Mouse (Mus musculus) limb, embryonic 11.5 days (tissue): ENCODE measurements at regions not wholly inside any gene's neighbourhood (a gene's known extent, or its start where the extent isn't known, plus 50 kb on each side); places are given as distances from the start of the nearest gene placed in this dataset.
"Not testable (repeated sequence)": the region's sequence is repeated elsewhere in the genome, so short reads cannot be mapped to it uniquely, and the experiment has no call there.

Experiments used
- ATAC-seq: fragments of 200-750 bp; cut with Nextera tagmentation; 2 replicates; pipeline ENCODE4 v1.8.0; 2017; ENCODE audit warnings: low read depth; ENCODE audit not compliant: insufficient number of reproducible peaks, low FRiP score, low TSS enrichment
- DNase-seq: peaks from one replicate; pipeline ENCODE4 v3.0.0-alpha.2; 2015; ENCODE audit warnings: low spot score
- H3K27ac ChIP-seq: fragments of 300-500 bp; sonication (generic); replicated peaks from 2 replicates; pipeline ENCODE4 v1.5.1; 2014; ENCODE audit warnings: low read depth, mild to moderate bottlenecking, low read length
- H3K27me3 ChIP-seq: fragments of 300-500 bp; sonication (generic); 2 replicates; pipeline ENCODE4 v1.6.1; 2014; ENCODE audit warnings: mild to moderate bottlenecking, low read length, mixed read lengths; ENCODE audit not compliant: control insufficient read depth, insufficient read depth
- H3K36me3 ChIP-seq: fragments of 300-500 bp; sonication (generic); 2 replicates; pipeline ENCODE4 v1.6.1; 2014; ENCODE audit warnings: mild to moderate bottlenecking, low read length, moderate library complexity, mixed read lengths; ENCODE audit not compliant: control insufficient read depth, insufficient read depth
- H3K4me1 ChIP-seq: fragments of 300-500 bp; sonication (generic); 2 replicates; pipeline ENCODE4 v1.6.1; 2014; ENCODE audit warnings: low read length, mixed read lengths; ENCODE audit not compliant: control insufficient read depth, insufficient read depth
- H3K4me2 ChIP-seq: fragments of 300-500 bp; sonication (generic); 2 replicates; pipeline ENCODE4 v1.6.1; 2014; ENCODE audit warnings: low read depth, mild to moderate bottlenecking, moderate library complexity; ENCODE audit not compliant: severe bottlenecking
- H3K4me3 ChIP-seq: fragments of 300-500 bp; sonication (generic); 2 replicates; pipeline ENCODE4 v1.5.1; 2014; ENCODE audit warnings: low read depth, low read length
- H3K9ac ChIP-seq: fragments of 300-500 bp; sonication (generic); 2 replicates; pipeline ENCODE4 v1.6.1; 2014; ENCODE audit warnings: mild to moderate bottlenecking, low read length
- H3K9me3 ChIP-seq: fragments of 300-500 bp; sonication (generic); 2 replicates; pipeline ENCODE4 v1.6.1; 2016; ENCODE audit warnings: low read length; ENCODE audit not compliant: control insufficient read depth
- WGBS: fragments of 180-500 bp; shearing (Covaris S2); extraction: QIAGEN DNeasy Blood & Tissue Kit; methylation state at CpG from one replicate; pipeline ENCODE4 v1.1.7; 2014; 5-methylcytosine and 5-hydroxymethylcytosine counted together

DNA sequence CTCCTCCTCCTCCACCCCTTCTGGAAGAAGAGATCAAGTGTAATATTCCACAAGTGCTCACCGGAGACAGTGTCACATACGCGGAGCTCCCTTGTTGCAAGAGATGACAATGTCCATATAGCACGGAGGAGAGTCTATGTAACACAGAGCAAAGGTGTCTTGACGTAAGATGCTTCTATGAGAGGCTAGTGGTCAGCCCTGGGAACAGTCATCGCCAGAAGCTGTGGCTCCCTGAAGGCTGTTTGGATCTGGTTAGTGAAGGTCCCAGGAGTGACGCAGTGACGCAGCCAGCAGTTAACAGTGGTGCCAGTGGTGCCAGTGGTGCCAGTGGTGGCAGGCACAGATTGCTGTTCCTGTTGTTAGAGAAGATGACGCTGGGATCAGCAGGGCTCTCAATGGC lies 66.9 kb downstream of the Twistnb start:
- Histone ChIP-seq H3K4me2 (no peak overlapping the region), H3K4me3 (no peak overlapping the region), H3K27ac (no peak overlapping the region), H3K9ac (no peak overlapping the region), H3K27me3 (no peaks in the 10 kb centered on the region), H3K9me3 (no peaks in the 10 kb centered on the region), H3K4me1 (no peaks in the 10 kb centered on the region), H3K36me3 (no peaks in the 10 kb centered on the region)
- WGBS = 89% methylated on average over 9 of the region's 9 CpGs
- no peak for ATAC-seq
- no peak for DNase-seq

DNA sequence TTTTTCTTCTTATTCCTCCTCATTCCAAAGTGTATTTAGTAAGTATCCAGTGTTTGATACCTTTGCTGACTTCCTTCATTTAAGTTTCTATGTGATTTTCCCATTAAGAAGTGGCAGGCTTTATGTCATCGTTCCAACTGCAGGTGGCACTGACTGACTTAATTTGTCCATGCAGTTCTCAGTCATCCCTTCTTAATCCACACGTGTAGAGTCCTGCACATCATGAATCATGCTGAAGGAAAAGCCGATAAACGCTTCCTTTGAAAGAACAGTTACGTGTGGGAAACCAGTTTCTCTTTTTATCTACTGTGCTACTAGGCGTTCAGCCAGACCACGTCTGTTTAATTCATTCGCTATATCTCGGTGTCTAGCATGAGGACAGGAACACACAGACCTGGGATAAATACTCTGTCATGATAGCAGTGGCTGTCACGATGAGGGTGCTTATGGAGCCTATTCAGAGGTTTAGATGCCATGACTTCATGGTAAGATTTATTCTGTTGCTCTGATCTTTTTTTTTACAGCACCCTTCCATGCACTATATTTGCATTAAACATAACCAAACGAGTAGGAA lies 68.0 kb downstream of the Twistnb start:
- no peaks in the 10 kb centered on the region for H3K9me3 ChIP-seq

DNA sequence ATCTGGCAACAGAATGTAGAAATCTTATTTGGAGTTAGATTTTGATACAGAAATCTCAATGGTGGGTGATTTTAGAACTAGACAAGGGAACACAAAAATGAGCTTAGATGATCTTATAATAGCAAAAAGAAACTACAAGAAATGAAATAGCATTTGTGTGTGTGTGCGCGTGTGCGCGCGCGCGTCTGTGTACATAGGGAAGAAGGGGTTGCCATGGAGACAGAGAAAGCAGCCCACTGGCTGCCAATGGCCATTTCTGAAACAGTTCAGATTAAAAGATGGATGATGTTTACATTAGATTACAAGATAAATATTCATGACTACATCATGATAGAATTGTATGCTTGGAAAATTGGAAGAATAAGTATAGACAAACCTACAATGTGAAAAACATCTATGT lies 112.1 kb downstream of the Twistnb start:
- no peaks in the 10 kb centered on the region for H3K9me3 ChIP-seq
- no peaks in the 10 kb centered on the region for H3K27me3 ChIP-seq
- no peak overlapping the region for H3K4me2 ChIP-seq
- no peak overlapping the region for H3K27ac ChIP-seq
- no peak overlapping the region for H3K9ac ChIP-seq
- WGBS = over 99% methylated on average over 7 of the region's 7 CpGs
- H3K36me3 ChIP-seq = no peaks in the 10 kb centered on the region
- ATAC-seq = no peak
- H3K4me1 ChIP-seq = no peaks in the 10 kb centered on the region
- DNase-seq = no peak
- H3K4me3 ChIP-seq = no peak overlapping the region

More for the DNA sequence above, 68.0 kb downstream of the Twistnb start:
- DNase-seq (no peak), ATAC-seq (no peak)
- H3K4me3 ChIP-seq = no peak overlapping the region
- WGBS = 47% methylated on average over 11 of the region's 11 CpGs
- H3K36me3 ChIP-seq = no peaks in the 10 kb centered on the region
- H3K27ac ChIP-seq = no peak overlapping the region
- H3K9ac ChIP-seq = no peak overlapping the region
- H3K27me3 ChIP-seq = no peaks in the 10 kb centered on the region
- H3K4me1 ChIP-seq = no peaks in the 10 kb centered on the region
- no peak overlapping the region for H3K4me2 ChIP-seq

DNA sequence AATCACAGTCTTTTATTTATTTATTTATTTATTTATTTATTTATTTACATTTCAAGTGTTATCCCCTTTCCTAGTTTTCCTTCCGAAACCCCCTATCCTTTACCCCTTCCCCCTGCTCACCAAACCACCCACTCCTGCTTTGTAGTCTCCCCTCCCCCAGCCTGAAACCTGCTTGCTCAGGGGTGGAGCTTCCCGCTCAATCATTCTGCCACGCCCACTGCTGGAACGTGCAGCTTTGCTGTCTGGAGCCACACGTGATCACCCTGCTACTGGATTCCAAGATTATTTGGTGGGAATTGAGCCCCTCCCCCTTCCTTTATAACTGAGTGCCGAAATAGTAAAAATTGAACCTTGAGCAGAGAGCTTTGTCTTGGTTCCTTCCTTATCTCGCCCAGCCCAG lies 122.2 kb downstream of the Twistnb start:
- 51% methylated on average over 7 of the region's 7 CpGs for WGBS
- H3K36me3 ChIP-seq, H3K4me3 ChIP-seq, ATAC-seq, DNase-seq, H3K27ac ChIP-seq, H3K9me3 ChIP-seq, H3K4me2 ChIP-seq, H3K4me1 ChIP-seq, H3K27me3 ChIP-seq, H3K9ac ChIP-seq: not testable (repeated sequence)

DNA sequence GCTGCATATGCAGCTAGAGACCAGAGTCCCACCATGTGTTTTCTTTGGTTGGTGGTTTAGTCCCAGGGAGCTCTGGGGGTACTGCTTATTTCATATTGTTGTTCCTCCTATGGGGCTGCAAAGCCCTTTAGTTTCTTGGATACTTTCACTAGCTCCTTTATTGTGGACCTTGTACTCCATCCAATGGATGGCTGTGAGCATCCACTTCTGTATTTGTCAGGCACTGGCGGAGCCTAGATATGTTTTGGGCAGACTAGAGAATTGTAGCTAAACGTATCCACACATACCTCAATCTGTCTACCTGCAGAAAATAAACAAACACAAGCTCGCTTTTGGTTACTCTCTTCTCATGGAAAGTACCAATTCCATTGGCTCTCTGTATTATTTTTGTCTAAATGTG lies 122.8 kb downstream of the Twistnb start:
- 92% methylated on average over 3 of the region's 3 CpGs for WGBS
- H3K9ac ChIP-seq = no peak overlapping the region
- no peaks in the 10 kb centered on the region for H3K9me3 ChIP-seq
- no peak overlapping the region for H3K27ac ChIP-seq
- 0 out of 2 replicates have a peak, but pooled peaks cover 7% of the 10 kb centered on the region for H3K4me1 ChIP-seq
- no peak for DNase-seq
- no peak overlapping the region for H3K4me2 ChIP-seq
- H3K36me3 ChIP-seq = no peaks in the 10 kb centered on the region
- no peak for ATAC-seq
- H3K27me3 ChIP-seq = no peaks in the 10 kb centered on the region
- H3K4me3 ChIP-seq = no peak overlapping the region

DNA sequence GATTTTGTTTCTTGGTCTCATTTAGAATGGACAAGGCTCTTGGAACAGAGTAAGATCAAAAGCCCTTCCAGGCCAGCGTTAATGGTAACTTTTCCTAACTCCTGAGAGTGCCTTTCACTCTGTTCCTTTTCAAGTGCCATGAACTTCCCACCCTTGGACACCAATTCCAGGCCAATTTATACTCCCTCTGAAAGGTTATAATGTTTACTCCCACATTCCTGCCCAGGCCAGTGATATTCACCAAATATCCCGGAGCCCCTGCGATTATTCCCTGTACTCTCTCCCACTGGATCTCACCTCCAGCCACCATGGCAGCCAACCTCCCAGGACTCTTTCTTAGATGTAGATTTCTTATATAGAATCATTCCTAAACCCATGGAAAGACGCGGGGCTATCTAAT lies 123.2 kb downstream of the Twistnb start:
- ATAC-seq (no peak), DNase-seq (no peak)
- Histone ChIP-seq H3K27ac (no peak overlapping the region), H3K9me3 (no peaks in the 10 kb centered on the region), H3K36me3 (no peaks in the 10 kb centered on the region), H3K4me2 (no peak overlapping the region), H3K9ac (no peak overlapping the region), H3K4me3 (no peak overlapping the region), H3K27me3 (no peaks in the 10 kb centered on the region), H3K4me1 (0 out of 2 replicates have a peak, but pooled peaks cover 7% of the 10 kb centered on the region)
- WGBS = 92% methylated on average over 5 of the region's 5 CpGs

DNA sequence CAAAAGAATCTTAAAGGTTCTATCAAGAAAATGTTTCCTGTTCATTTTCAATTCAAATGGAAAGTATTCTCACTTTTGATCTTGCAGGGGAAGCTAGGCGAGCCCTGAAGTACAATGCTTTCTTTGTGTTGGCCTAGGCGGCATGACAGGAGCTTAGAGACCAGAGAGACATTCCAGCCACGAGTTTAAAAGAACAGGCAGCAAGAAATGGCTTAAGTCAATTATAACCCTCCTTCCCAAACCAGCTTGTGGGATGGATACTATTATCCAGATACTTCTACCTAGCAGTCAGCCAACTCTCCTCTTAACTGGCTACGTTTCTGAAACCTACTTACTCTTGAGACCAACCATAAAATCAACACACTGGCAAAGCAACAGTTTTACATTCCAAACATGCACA lies 124.3 kb downstream of the Twistnb start:
- H3K4me1 ChIP-seq = 0 out of 2 replicates have a peak, but pooled peaks cover 7% of the 10 kb centered on the region
- no peak overlapping the region for H3K9ac ChIP-seq
- H3K4me3 ChIP-seq = no peak overlapping the region
- H3K27ac ChIP-seq = no peak overlapping the region
- no peak for DNase-seq
- H3K4me2 ChIP-seq = no peak overlapping the region
- WGBS = 30% methylated on average over 4 of the region's 4 CpGs
- no peaks in the 10 kb centered on the region for H3K9me3 ChIP-seq
- no peaks in the 10 kb centered on the region for H3K27me3 ChIP-seq
- ATAC-seq = no peak
- H3K36me3 ChIP-seq = no peaks in the 10 kb centered on the region

DNA sequence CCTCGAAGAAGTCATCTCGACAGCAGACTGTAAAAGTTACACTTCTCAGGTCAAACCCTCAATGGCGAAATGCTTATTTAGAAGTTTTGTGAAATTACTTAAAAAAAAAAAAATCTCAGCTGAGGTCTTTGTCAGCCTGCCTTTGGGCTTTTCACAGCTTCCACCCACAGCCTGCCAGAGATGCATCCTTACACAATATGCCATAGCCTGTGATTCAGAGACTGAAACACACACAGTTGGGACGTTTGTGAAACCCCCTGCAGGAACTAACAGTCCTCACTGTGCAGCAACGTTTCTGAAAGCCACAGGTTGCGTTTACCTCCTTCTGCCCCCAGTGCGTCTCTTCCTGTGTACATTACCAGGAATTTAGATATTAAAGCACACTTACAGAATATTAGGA lies 131.7 kb downstream of the Twistnb start:
- 72% methylated on average over 7 of the region's 7 CpGs for WGBS
- H3K9me3 ChIP-seq = no peaks in the 10 kb centered on the region
- no peaks in the 10 kb centered on the region for H3K4me1 ChIP-seq
- H3K36me3 ChIP-seq = no peaks in the 10 kb centered on the region
- H3K4me3 ChIP-seq = no peak overlapping the region
- ATAC-seq = no peak
- H3K27me3 ChIP-seq = no peaks in the 10 kb centered on the region
- DNase-seq = no peak
- H3K9ac ChIP-seq = no peak overlapping the region
- no peak overlapping the region for H3K27ac ChIP-seq
- no peak overlapping the region for H3K4me2 ChIP-seq

DNA sequence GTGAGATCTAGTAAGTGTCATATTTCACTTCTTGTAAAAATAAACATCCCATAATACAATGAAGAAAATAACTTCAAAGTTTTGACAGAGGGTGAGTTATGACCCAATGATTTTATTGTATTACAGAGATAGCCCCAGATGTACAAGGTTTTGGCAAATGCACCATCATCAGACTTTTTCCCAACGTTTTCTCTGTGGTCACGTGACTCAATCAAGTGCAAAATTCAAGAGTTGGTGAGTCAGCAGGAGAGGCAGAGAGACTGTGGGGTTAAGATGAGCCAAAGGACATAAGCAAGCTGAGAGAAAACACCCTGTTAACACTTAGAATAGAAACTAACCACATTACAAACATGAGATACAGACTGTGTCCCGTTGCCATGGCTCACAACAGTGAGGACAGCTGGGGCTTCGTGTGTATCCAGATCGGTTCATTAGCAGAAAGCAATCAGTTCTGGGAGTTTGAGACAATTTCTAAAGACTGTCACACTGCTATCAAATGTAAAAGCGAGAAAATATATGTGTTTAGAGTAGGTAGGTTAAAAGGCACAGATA lies 148.5 kb downstream of the Twistnb start:
- DNase-seq = no peak
- Histone ChIP-seq H3K27ac (no peak overlapping the region), H3K4me3 (no peak overlapping the region), H3K4me2 (no peak overlapping the region), H3K9ac (no peak overlapping the region), H3K27me3 (no peaks in the 10 kb centered on the region), H3K4me1 (no peaks in the 10 kb centered on the region), H3K36me3 (no peaks in the 10 kb centered on the region), H3K9me3 (no peaks in the 10 kb centered on the region)
- WGBS = 87% methylated on average over 6 of the region's 6 CpGs
- ATAC-seq = no peak
